ENCODE assay signal across 13 mouse cellular contexts in genomic region chr19:37320802-37321619, GRCm38 (mm10). TPM values are rescaled to one million over a fixed set of nuclear protein-coding genes. Genes with fewer than 3 reads are reported as not detected.
A peak's percentile ranks its signal among the peaks of the same experiment; 100 is the strongest.
DNase-seq lines count a peak whose midpoint lies in the region; ATAC-seq and TF ChIP-seq lines count a peak whose summit lies in the region.
"Had no signal": no experiment of that assay in that cellular context is flagged by ENCODE, and none has a peak within 500 bp of the region (broad histone marks: within the 10 kb centered on the region; RNA-seq: fewer than 3 reads in every experiment).

No protein-coding gene starts in this region.

- peaks cover 19% of the 10 kb centered on the region; the same call in 1 of the 2 replicates for H3K36me3 ChIP-seq in liver, postnatal 0 days (replicated peaks; ENCODE audit: insufficient read depth, low read length)
- peaks cover 16% of the 10 kb centered on the region for H3K36me3 ChIP-seq in midbrain, embryonic 13.5 days
- H3K36me3 ChIP-seq in kidney, embryonic 16.5 days (ENCODE audit: insufficient read depth, low read length) = peaks cover 9% of the 10 kb centered on the region; the same call in 1 of the 2 replicates

- ATAC-seq in liver, postnatal 0 days = no peak
- ATAC-seq in midbrain, embryonic 13.5 days = no peak
- no peak for ATAC-seq in kidney, embryonic 16.5 days (ENCODE audit: low FRiP score, low TSS enrichment)

- no peak overlapping the region for H3K4me3 ChIP-seq in liver, postnatal 0 days (ENCODE audit: low read depth, low read length)
- H3K4me3 ChIP-seq in midbrain, embryonic 13.5 days (replicated peaks) = no peak overlapping the region
- no peak overlapping the region for H3K4me3 ChIP-seq in kidney, embryonic 16.5 days (ENCODE audit: low read length)
- H3K4me3 ChIP-seq: forebrain, embryonic 10.5 days; liver, embryonic 13.5 days had no signal

- WGBS in liver, postnatal 0 days (ENCODE audit: insufficient replicate concordance) = 73% methylated on average over 16 of the region's 16 CpGs
- 92% methylated on average over 16 of the region's 16 CpGs for WGBS in midbrain, embryonic 13.5 days
- 83% methylated on average over 16 of the region's 16 CpGs for WGBS in kidney, embryonic 16.5 days

- no peak for TF ChIP-seq EP300 in liver, postnatal 0 days (IDR thresholded peaks at IDR 0.05; ENCODE audit: low read depth)

- H3K9ac ChIP-seq in liver, postnatal 0 days (replicated peaks) = no peak overlapping the region
- H3K9ac ChIP-seq in midbrain, embryonic 13.5 days (replicated peaks) = no peak overlapping the region
- H3K9ac ChIP-seq in kidney, embryonic 16.5 days (replicated peaks; ENCODE audit: low read length) = no peak overlapping the region
- H3K9ac ChIP-seq: liver, embryonic 13.5 days had no signal

- H3K9me3 ChIP-seq in liver, postnatal 0 days (ENCODE audit: low read length) = no peaks in the 10 kb centered on the region
- H3K9me3 ChIP-seq in midbrain, embryonic 13.5 days = no peaks in the 10 kb centered on the region
- H3K9me3 ChIP-seq in kidney, embryonic 16.5 days (ENCODE audit: low read length) = no peaks in the 10 kb centered on the region
- H3K9me3 ChIP-seq: forebrain, embryonic 10.5 days; liver, embryonic 13.5 days had no signal

- no peak overlapping the region for H3K27ac ChIP-seq in liver, postnatal 0 days (ENCODE audit: low read depth)
- H3K27ac ChIP-seq in midbrain, embryonic 13.5 days = no peak overlapping the region
- no peak overlapping the region for H3K27ac ChIP-seq in kidney, embryonic 16.5 days (ENCODE audit: low read length)
- H3K27ac ChIP-seq: forebrain, embryonic 10.5 days; liver, embryonic 13.5 days had no signal

- H3K27me3 ChIP-seq in liver, postnatal 0 days (ENCODE audit: insufficient read depth, low read length) = no peaks in the 10 kb centered on the region
- no peaks in the 10 kb centered on the region for H3K27me3 ChIP-seq in midbrain, embryonic 13.5 days
- no peaks in the 10 kb centered on the region for H3K27me3 ChIP-seq in kidney, embryonic 16.5 days (ENCODE audit: insufficient read depth, low read length)
- H3K27me3 ChIP-seq: liver, embryonic 13.5 days had no signal

- peak; percentile 49 to 59 for DNase-seq in cerebellum, adult 18-20 months
- DNase-seq in cerebellum, adult 8-10 months = no peak
- DNase-seq in liver, postnatal 0 days = peak; percentile 16
- DNase-seq in liver = no peak
- DNase-seq in cerebellum, adult 9-11 months = peak; percentile 39
- peak; percentile 69 for DNase-seq in heart, postnatal 4 days
- DNase-seq: kidney, postnatal 4 days; liver, embryonic 13.5 days; right cerebral cortex, postnatal 25 days; thymus, adult 18-20 months had no signal

- no peak for TF ChIP-seq CTCF in liver, postnatal 0 days (IDR thresholded peaks at IDR 0.05; ENCODE audit: low read depth)

- no peak overlapping the region for H3K4me2 ChIP-seq in liver, postnatal 0 days (ENCODE audit: low read depth, low read length)
- H3K4me2 ChIP-seq in midbrain, embryonic 13.5 days (replicated peaks) = no peak overlapping the region
- no peak overlapping the region for H3K4me2 ChIP-seq in kidney, embryonic 16.5 days (replicated peaks; ENCODE audit: low read depth, low read length)
- H3K4me2 ChIP-seq: liver, embryonic 13.5 days had no signal

- no peaks in the 10 kb centered on the region for H3K4me1 ChIP-seq in liver, postnatal 0 days (ENCODE audit: insufficient read depth)
- no peaks in the 10 kb centered on the region for H3K4me1 ChIP-seq in midbrain, embryonic 13.5 days (replicated peaks)
- no peaks in the 10 kb centered on the region for H3K4me1 ChIP-seq in kidney, embryonic 16.5 days (ENCODE audit: insufficient read depth, low read length)
- H3K4me1 ChIP-seq: forebrain, embryonic 10.5 days had no signal

RNA-seq across cellular contexts. Expression of gene Ide, which starts 16.6 kb away (rescaled TPM):
- polyA plus RNA-seq in liver, postnatal 0 days (2015; fragmentation: Nextera tagmentation; extraction: Ambion mirVana) = 12.8 and 16.5 TPM in 2 replicates
- 100 to 1,000 TPM; 102 to 106 TPM for total RNA-seq in heart, postnatal 4 days (2021)
- 34.2 and 34.4 TPM in 2 replicates for polyA plus RNA-seq in midbrain, embryonic 13.5 days (2015; fragmentation: Nextera tagmentation; extraction: Ambion mirVana)
- 55.8 and 58.2 TPM in 2 replicates for polyA plus RNA-seq in kidney, embryonic 16.5 days (2015; fragmentation: Nextera tagmentation; extraction: Ambion mirVana)

RNA-seq across cellular contexts. Expression of gene Kif11, which starts 55.2 kb away (rescaled TPM):
- 16.0 and 20.7 TPM in 2 replicates for polyA plus RNA-seq in liver, postnatal 0 days (2015; fragmentation: Nextera tagmentation; extraction: Ambion mirVana)
- total RNA-seq in heart, postnatal 4 days (2021) = 10 to 100 TPM; 36.8 to 41.7 TPM
- 27.1 and 29.0 TPM in 2 replicates for polyA plus RNA-seq in midbrain, embryonic 13.5 days (2015; fragmentation: Nextera tagmentation; extraction: Ambion mirVana)
- polyA plus RNA-seq in kidney, embryonic 16.5 days (2015; fragmentation: Nextera tagmentation; extraction: Ambion mirVana) = 57.1 and 61.4 TPM in 2 replicates

Comparison
In these comparisons a context has a peak if more than half of its experiments do, and no peak if none do; other contexts are left out.
1. DNase-seq: peak in cerebellum, adult 18-20 months (2 of 2), liver, postnatal 0 days (single experiment), cerebellum, adult 9-11 months (single experiment) and heart, postnatal 4 days (single experiment); none in cerebellum, adult 8-10 months (single experiment) and liver (single experiment).